Mouse (Mus musculus) thymus, adult 2 months (tissue): ENCODE data around the gene Cdca3. TPM values are rescaled to one million over a fixed set of nuclear protein-coding genes. Genes with fewer than 3 reads are reported as not detected.
A peak's percentile ranks its signal among the peaks of the same experiment; 100 is the strongest.

Experiments
- DNase-seq: peaks from one replicate; pipeline ENCODE4 v3.0.0; 2021
- H3K27ac ChIP-seq: fragments of 200-500 bp; 2 replicates; pipeline ENCODE4 v1.5.1; 2012; ENCODE audit warnings: low read length, control low read depth; ENCODE audit not compliant: control insufficient read depth, insufficient read depth
- H3K27me3 ChIP-seq: fragments of 200-500 bp; 2 replicates; pipeline ENCODE4 v1.6.1; 2012; ENCODE audit warnings: mild to moderate bottlenecking, low read length, moderate library complexity, mixed read lengths; ENCODE audit not compliant: control insufficient read depth, insufficient read depth
- H3K36me3 ChIP-seq: fragments of 200-500 bp; 2 replicates; pipeline ENCODE4 v1.6.1; 2012; ENCODE audit warnings: mild to moderate bottlenecking, low read length, moderate library complexity; ENCODE audit not compliant: control insufficient read depth, insufficient read depth
- H3K4me1 ChIP-seq: fragments of 200-500 bp; replicated peaks from 2 replicates; pipeline ENCODE4 v1.6.1; 2012; ENCODE audit warnings: low read length; ENCODE audit not compliant: control insufficient read depth, insufficient read depth
- H3K4me3 ChIP-seq: fragments of 200-500 bp; 2 replicates; pipeline ENCODE4 v1.5.1; 2012; ENCODE audit warnings: mild to moderate bottlenecking, low read length, control low read depth, moderate library complexity; ENCODE audit not compliant: control insufficient read depth, insufficient read depth
- CTCF ChIP-seq: fragments of 200-500 bp; IDR thresholded peaks from 2 replicates; pipeline ENCODE4 v1.5.1; 2012; ENCODE audit warnings: mild to moderate bottlenecking, control low read depth, low read length, moderate library complexity, borderline replicate concordance; ENCODE audit not compliant: control insufficient read depth, poor library complexity, insufficient read depth; ENCODE audit errors: extremely low read depth
- POLR2A ChIP-seq: fragments of 200-500 bp; IDR thresholded peaks from 2 replicates; pipeline ENCODE4 v1.6.1; 2012; ENCODE audit warnings: mild to moderate bottlenecking, low read length, control low read depth, moderate library complexity; ENCODE audit not compliant: control insufficient read depth, poor library complexity, insufficient read depth; ENCODE audit errors: extremely low read depth
- WGBS: fragments of 180-500 bp; shearing (Covaris S2); methylation state at CpG from one replicate; pipeline ENCODE4 v1.1.7; 2018; 5-methylcytosine and 5-hydroxymethylcytosine counted together
- polyA plus RNA-seq: library from polyadenylated mRNA; depleted of rRNA; stranded (reverse); fragments of >200 nt; gene quantifications from 2 replicates; pipeline ENCODE4 v1.2.3, GENCODE M21; 2012

Gene Cdca3
- polyA plus RNA-seq, 1 experiment: 202 TPM

GRCm38 (mm10) chr6:124859725-124860124 is 30.4 kb downstream of the Cdca3 start:
- Histone ChIP-seq H3K36me3 (no peaks in the 10 kb centered on the region), H3K27ac (no peak overlapping the region), H3K4me3 (no peak overlapping the region), H3K27me3 (no peaks in the 10 kb centered on the region), H3K4me1 (peaks cover 57% of the 10 kb centered on the region)
- TF ChIP-seq POLR2A (no peak), CTCF (peak; percentile 90)
- DNase-seq: peak; percentile 90
- WGBS: 10% methylated on average over 12 of the region's 12 CpGs

- WGBS: 97% methylated on average over 9 of the region's 9 CpGs
- Histone ChIP-seq H3K27me3 (no peaks in the 10 kb centered on the region), H3K27ac (no peak overlapping the region), H3K4me1 (peaks cover 62% of the 10 kb centered on the region), H3K36me3 (peaks cover 3% of the 10 kb centered on the region), H3K4me3 (no peak overlapping the region)
- no peak for DNase-seq
- TF ChIP-seq POLR2A: no peak
- TF ChIP-seq CTCF: no peak
Measured at GRCm38 (mm10) chr6:124860511-124860910, 31.2 kb downstream of the Cdca3 start.

GRCm38 (mm10) chr6:124861266-124861665 is 31.9 kb downstream of the Cdca3 start:
- TF ChIP-seq POLR2A (no peak), CTCF (no peak)
- peaks cover 69% of the 10 kb centered on the region for H3K4me1 ChIP-seq
- H3K27me3 ChIP-seq: no peaks in the 10 kb centered on the region
- no peak overlapping the region for H3K27ac ChIP-seq
- no peak overlapping the region for H3K4me3 ChIP-seq
- H3K36me3 ChIP-seq: peaks cover 10% of the 10 kb centered on the region
- WGBS: 96% methylated on average over 19 of the region's 19 CpGs
- no peak for DNase-seq

GRCm38 (mm10) chr6:124861802-124862201 is 32.5 kb downstream of the Cdca3 start:
- peak overlapping the region; percentile 98 for H3K27ac ChIP-seq
- no peaks in the 10 kb centered on the region for H3K27me3 ChIP-seq
- WGBS: 86% methylated on average over 3 of the region's 3 CpGs
- H3K4me3 ChIP-seq: no peak overlapping the region; the same call in 1 of the 2 replicates
- peaks cover 15% of the 10 kb centered on the region for H3K36me3 ChIP-seq
- peaks cover 63% of the 10 kb centered on the region for H3K4me1 ChIP-seq
- DNase-seq: no peak
- TF ChIP-seq POLR2A: no peak
- no peak for TF ChIP-seq CTCF

DNA sequence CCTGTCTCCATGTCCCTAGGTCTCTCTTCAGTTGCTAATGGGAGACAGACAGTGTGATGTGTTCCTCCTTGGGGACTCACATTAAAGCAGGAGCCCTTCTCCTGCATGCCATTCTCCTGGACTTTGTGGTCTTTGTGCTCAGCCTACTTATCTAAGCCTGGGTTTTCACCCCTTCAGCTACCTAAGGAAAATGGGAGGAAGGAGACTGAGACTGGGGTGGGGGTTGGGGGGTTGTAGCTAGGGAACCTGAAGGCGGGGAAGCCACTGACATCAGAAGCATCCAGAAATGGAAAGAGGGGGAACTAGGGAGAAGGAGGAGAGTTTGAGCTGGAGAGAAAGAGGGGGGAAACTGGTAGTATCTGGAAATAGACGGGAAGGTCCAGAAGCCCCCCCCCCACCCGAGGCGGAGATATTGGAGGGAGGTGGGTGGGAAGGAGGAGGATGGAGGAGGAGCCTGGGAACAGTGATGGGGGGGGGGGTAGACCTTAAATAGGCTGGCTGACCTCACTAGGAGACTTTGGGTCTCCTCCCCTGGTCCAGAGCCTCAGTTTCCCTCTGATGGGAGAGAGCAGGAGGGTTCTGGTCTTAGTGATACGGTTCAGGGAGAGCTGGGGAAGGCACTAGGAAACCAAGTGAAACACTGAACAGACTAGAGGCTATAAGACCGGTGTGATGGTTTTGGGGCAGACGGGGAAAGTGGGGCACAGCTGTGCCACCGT is 33.2 kb downstream of the Cdca3 start:
- 16% methylated on average over 8 of the region's 8 CpGs for WGBS
- no peak for TF ChIP-seq CTCF
- no peak for TF ChIP-seq POLR2A
- peak overlapping the region; percentile 98 for H3K27ac ChIP-seq
- H3K4me3 ChIP-seq: peak overlapping the region; percentile 69
- DNase-seq: no peak
- peaks cover 23% of the 10 kb centered on the region for H3K36me3 ChIP-seq
- H3K4me1 ChIP-seq: peaks cover 61% of the 10 kb centered on the region
- H3K27me3 ChIP-seq: no peaks in the 10 kb centered on the region

DNA sequence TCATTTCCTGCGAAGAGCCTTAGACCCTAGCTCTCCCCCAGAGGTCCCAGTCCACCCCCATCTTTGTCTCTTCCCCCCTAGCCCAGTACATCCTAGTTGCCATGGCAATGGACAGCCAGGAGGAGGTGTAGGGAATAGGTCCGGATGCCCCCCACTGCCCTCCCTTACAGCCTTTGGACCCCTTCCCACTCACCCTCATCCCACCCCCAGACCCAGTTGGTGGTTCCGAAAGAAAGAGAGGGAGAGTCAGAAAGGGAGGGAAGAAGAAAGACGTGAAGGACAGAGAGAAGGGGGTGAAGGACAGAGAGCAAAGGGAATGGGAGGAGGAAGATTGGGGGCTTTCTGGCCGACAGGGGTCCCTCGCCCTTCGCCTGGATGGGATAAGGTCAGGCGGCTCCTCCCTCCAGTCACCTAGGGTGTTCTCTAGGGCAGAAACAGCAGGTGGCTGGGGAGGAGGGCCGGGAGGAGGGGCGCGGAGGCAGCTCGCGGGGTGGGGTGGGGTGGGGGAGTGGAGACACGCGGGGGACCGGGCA is 33.8 kb downstream of the Cdca3 start:
- TF ChIP-seq CTCF: no peak
- TF ChIP-seq POLR2A: peak; percentile 45; the same call in 1 of the 2 replicates
- peak overlapping the region; percentile 98 for H3K27ac ChIP-seq
- peak; percentile 82 for DNase-seq
- H3K36me3 ChIP-seq: peaks cover 29% of the 10 kb centered on the region
- peaks cover 60% of the 10 kb centered on the region for H3K4me1 ChIP-seq
- under 1% methylated on average over 9 of the region's 16 CpGs for WGBS
- no peaks in the 10 kb centered on the region for H3K27me3 ChIP-seq
- peak overlapping the region; percentile 69 for H3K4me3 ChIP-seq

DNA sequence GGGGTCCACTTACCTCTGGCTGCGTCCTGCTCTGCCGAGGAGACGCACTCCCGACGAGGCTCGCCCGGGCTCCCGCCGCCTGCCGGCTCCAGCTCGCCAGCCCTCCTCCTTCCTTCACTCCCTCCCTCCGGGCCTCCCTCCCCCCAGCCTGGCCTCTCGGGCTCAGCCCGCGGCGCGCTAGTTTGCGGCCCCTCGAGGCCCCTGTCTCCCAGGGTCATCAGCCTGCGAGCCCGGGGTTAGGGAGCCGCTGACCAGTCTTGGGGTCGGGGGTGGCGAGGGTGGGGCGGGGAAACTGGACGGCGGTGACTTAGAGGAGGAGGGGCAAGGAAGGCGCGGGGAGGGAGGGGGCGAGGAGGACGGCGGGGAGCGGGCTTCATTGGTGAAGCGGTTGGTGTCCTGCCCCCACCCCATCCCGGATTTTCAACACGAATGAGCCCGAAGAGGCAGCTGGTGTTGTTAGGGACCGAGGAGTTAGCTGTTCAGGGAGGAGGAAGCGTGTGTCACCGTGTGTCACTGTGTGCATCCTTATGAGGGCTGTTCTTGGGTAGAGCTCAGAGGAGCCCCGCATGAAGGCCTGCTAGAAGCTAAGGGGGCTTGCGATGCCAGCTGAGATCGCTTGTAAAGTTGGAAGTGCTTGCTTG is 34.4 kb downstream of the Cdca3 start, which contains the start of gene Gpr162:
Gpr162 (minus strand) TSS at position 326 of the 641 bp plus-strand sequence.
- Histone ChIP-seq H3K4me1 (peaks cover 60% of the 10 kb centered on the region), H3K4me3 (peak within 1 kb of the TSS; percentile 69), H3K36me3 (peaks cover 35% of the 10 kb centered on the region), H3K27me3 (no peaks in the 10 kb centered on the region), H3K27ac (peak within 1 kb of the TSS; percentile 98)
- WGBS: 2% methylated on average over 43 of the region's 43 CpGs
- DNase-seq: peak; percentile 71
- TF ChIP-seq POLR2A: 0 out of 2 replicates have a peak, but pooled peaks have one; percentile 11
- no peak for TF ChIP-seq CTCF
